Mouse (Mus musculus) liver, embryonic 13.5 days (tissue): ENCODE results near the gene Hist2h3c1. TPM values are rescaled to one million over a fixed set of nuclear protein-coding genes. Genes with fewer than 3 reads are reported as not detected.
"Not testable (repeated sequence)": the region's sequence is repeated elsewhere in the genome, so short reads cannot be mapped to it uniquely, and the experiment has no call there.

Experiments
- ATAC-seq: fragments of 200-750 bp; cut with Nextera tagmentation; 2 replicates; pipeline ENCODE4 v1.8.0; 2017; ENCODE audit warnings: low read depth, mild to moderate bottlenecking, moderate number of reproducible peaks, moderate library complexity
- DNase-seq: peaks from one replicate; pipeline ENCODE4 v3.0.0; 2022
- H3K27ac ChIP-seq: fragments of 300-500 bp; sonication (generic); 2 replicates; pipeline ENCODE4 v1.5.1; 2015; ENCODE audit warnings: moderate library complexity, mild to moderate bottlenecking, inconsistent platforms
- H3K27me3 ChIP-seq: fragments of 300-500 bp; sonication (generic); 2 replicates; pipeline ENCODE4 v1.6.1; 2015; ENCODE audit warnings: mild to moderate bottlenecking, inconsistent platforms
- H3K36me3 ChIP-seq: fragments of 300-500 bp; sonication (generic); 2 replicates; pipeline ENCODE4 v1.6.1; 2015; ENCODE audit warnings: mild to moderate bottlenecking, inconsistent platforms
- H3K4me1 ChIP-seq: fragments of 300-500 bp; sonication (generic); replicated peaks from 2 replicates; pipeline ENCODE4 v1.6.1; 2015; ENCODE audit warnings: inconsistent platforms
- H3K4me2 ChIP-seq: fragments of 300-500 bp; sonication (generic); 2 replicates; pipeline ENCODE4 v1.6.1; 2015; ENCODE audit warnings: inconsistent platforms, mild to moderate bottlenecking, moderate library complexity
- H3K4me3 ChIP-seq: fragments of 300-500 bp; sonication (generic); replicated peaks from 2 replicates; pipeline ENCODE4 v1.5.1; 2015; ENCODE audit warnings: mild to moderate bottlenecking, inconsistent platforms
- H3K9ac ChIP-seq: fragments of 300-500 bp; sonication (generic); 2 replicates; pipeline ENCODE4 v1.6.1; 2015; ENCODE audit warnings: mild to moderate bottlenecking, inconsistent platforms
- H3K9me3 ChIP-seq: fragments of 300-500 bp; sonication (generic); replicated peaks from 2 replicates; pipeline ENCODE4 v1.6.1; 2016; ENCODE audit warnings: inconsistent platforms
- WGBS: fragments of 180-500 bp; shearing (Covaris S2); methylation state at CpG from one replicate; pipeline ENCODE4 v1.1.7; 2015; ENCODE audit not compliant: insufficient replicate concordance; 5-methylcytosine and 5-hydroxymethylcytosine counted together
- polyA plus RNA-seq: library from polyadenylated mRNA; unstranded; fragments of >200 nt; fragmentation: Nextera tagmentation; extraction: Ambion mirVana; gene quantifications from 2 replicates; pipeline ENCODE4 v1.2.1, GENCODE M21; 2015

Hist2h3c1 gene
- polyA plus RNA-seq, 1 experiment from 2014 or later: 2.3 TPM

DNA sequence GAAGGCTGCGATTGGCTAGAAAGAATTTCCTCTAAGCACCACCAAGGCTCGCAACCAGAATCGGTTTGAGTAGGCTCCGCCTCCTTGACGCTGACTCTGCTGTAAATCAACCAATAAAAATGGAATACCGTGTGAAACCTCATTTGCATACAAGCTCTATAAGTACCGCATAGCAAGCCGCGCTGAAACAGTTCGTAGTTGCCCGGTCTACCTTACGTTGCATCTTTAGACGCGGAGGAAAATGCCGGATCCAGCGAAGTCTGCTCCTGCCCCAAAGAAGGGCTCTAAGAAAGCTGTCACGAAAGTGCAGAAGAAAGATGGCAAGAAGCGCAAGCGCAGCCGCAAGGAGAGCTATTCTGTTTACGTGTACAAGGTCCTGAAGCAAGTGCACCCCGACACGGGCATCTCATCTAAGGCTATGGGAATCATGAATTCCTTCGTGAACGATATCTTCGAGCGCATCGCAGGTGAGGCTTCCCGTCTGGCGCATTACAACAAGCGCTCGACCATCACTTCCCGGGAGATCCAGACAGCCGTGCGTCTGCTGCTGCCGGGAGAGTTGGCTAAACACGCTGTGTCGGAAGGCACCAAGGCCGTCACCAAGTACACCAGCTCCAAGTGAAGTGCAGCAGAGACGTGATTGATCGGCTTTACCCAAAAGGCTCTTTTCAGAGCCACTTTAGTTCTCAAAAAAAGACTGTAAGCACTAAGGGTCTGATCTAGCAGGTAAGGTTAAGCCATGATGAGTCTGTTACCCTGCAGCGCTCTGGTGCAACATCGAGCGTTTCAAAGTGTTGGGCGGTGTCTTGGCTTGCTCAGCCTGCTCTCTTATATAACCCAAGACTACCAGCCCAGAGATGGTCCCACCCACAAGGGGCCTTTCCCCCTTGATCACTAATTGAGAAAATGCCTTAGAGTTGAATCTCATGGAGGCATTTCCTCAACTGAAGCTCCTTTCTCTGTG lies 23.3 kb downstream of the Hist2h3c1 start, which contains the start of gene Hist2h2bb:
TSS of gene Hist2h2bb (plus strand) at position 242 of the 964 bp plus-strand sequence.
- Histone ChIP-seq H3K27ac (peak within 1 kb of the TSS; percentile 100), H3K9me3 (no peaks in the 10 kb centered on the region), H3K4me1 (peaks cover 45% of the 10 kb centered on the region), H3K9ac (peak within 1 kb of the TSS; percentile 92), H3K36me3 (no peaks in the 10 kb centered on the region), H3K4me2 (peak within 1 kb of the TSS; percentile 82), H3K4me3 (peak within 1 kb of the TSS; percentile 66), H3K27me3 (peaks cover 5% of the 10 kb centered on the region; the same call in 1 of the 2 replicates)
- peak; percentile 85 for ATAC-seq
- under 1% methylated on average over 45 of the region's 45 CpGs for WGBS
- peak; percentile 90 for DNase-seq

DNA sequence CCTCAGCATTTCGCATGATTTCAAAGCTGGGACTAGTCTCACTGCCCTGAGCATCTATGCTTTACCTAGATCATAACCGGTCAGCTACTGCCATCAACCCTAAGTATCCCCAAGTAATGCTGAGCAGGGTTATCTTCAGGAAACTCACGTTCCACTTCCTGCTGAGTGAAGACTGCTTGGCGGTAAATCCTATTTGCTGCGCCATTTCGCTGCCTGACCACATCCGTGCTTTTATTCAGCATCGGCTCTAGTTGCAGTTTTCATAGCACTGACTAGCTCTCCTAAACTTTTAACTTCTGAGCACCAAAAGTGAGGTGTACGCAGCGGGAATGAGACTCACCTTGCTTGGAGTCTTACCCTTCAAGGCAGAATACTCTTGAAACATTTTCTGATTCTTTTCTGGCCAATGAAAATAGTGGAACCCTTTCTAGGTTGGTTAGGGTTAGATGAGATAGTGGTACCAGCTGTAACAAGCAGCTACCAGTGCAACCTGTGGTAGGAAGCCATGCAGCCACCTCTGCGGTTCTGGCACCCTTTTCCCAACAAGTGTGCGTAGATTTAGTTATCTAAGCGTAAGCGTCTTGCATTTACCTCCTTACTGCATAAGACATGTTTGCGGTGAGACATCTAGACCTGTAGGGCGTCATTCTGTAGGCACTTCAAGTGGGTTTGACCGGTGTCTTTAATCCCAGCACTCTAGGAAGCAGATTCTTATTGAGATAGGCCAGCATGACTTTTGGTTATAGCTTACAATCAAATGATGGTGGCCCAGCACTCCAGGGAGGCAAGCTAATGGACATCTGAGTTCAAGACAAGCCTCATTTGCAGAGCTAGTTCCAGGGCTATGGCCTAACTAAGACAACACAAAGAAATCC lies 27.3 kb downstream of the Hist2h3c1 start:
- peaks cover 5% of the 10 kb centered on the region; the same call in 1 of the 2 replicates for H3K27me3 ChIP-seq
- H3K36me3 ChIP-seq: no peaks in the 10 kb centered on the region
- ATAC-seq: no peak
- no peak overlapping the region for H3K4me2 ChIP-seq
- peak; percentile 49 for DNase-seq
- no peak overlapping the region for H3K4me3 ChIP-seq
- H3K9me3 ChIP-seq: no peaks in the 10 kb centered on the region
- H3K9ac ChIP-seq: 0 out of 2 replicates have a peak overlapping the region, but pooled peaks have one; percentile 15
- 50% methylated on average over 17 of the region's 17 CpGs for WGBS
- H3K27ac ChIP-seq: 0 out of 2 replicates have a peak overlapping the region, but pooled peaks have one; percentile 21
- H3K4me1 ChIP-seq: peaks cover 31% of the 10 kb centered on the region

DNA sequence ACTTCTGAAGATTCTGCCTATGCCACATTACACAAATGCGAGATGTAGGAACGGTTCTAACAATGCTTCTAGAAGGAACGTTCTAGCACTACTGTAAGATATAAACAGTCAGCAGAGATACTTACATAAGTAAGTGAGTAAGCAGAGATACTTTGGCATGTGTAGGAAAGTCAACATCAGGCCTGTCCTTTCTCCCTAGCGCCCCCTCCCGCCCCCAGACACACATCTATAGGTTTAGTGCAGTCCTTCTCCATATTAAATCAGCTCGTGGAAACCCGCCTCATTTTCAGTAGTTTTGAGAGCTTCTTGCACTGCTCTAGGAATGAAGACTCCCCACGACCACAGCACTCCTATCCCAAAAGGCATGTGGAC lies 30.9 kb downstream of the Hist2h3c1 start:
- peak overlapping the region; percentile 97 for H3K4me2 ChIP-seq
- peak overlapping the region; percentile 70 for H3K4me3 ChIP-seq
- ATAC-seq (peak; percentile 69), DNase-seq (peak; percentile 66)
- no peaks in the 10 kb centered on the region for H3K9me3 ChIP-seq
- peak overlapping the region; percentile 86 for H3K27ac ChIP-seq
- H3K27me3 ChIP-seq: peaks cover 18% of the 10 kb centered on the region
- peak overlapping the region; percentile 84 for H3K9ac ChIP-seq
- H3K36me3 ChIP-seq: no peaks in the 10 kb centered on the region
- peaks cover 28% of the 10 kb centered on the region for H3K4me1 ChIP-seq
- WGBS: 11% methylated on average over 8 of the region's 8 CpGs

DNA sequence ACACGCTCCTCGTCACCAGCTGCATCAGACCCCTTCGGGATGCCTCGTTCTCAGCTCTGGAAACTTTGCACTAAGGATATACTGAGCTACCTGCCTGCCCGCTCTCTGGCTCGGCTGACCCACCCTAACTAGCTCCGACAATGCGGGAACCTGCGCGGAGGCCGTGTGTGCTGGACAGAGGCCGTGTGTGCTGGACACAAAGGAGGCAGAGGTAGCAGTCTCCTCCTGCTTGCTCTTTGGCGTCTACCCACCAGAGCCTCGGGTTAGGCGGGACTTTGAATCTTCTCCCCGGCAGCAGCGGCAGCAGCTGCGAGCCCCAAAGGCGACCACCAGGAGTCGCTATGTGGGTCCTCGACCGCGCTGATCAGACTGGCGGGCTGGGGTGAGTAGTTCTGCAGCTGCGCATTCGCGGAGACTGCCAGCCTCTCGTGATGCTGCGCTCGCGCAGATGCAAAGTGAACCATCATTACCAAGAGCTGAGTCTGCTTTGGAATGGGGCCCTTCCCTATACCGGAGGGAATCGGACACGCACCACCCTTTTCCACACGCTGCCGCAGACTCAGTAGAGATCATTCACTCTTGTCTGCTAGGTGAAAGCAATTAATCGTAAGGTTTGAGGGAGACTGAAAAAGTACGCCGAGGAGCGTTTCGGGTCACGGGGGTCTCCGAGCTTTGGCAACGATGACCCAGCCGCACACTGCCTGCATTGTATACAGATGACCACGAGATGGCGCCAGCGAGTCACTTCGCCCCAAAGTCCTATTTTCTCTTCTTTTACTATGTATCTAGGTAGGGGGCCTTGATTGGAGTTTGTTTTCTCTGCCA lies 31.5 kb downstream of the Hist2h3c1 start:
- Histone ChIP-seq H3K4me3 (peak overlapping the region; percentile 70), H3K9me3 (no peaks in the 10 kb centered on the region), H3K4me2 (peak overlapping the region; percentile 97), H3K27ac (peak overlapping the region; percentile 86), H3K36me3 (no peaks in the 10 kb centered on the region), H3K4me1 (peaks cover 28% of the 10 kb centered on the region), H3K27me3 (peaks cover 21% of the 10 kb centered on the region), H3K9ac (peak overlapping the region; percentile 84)
- ATAC-seq (peak; percentile 90), DNase-seq (peak; percentile 87)
- WGBS: under 1% methylated on average over 49 of the region's 49 CpGs

DNA sequence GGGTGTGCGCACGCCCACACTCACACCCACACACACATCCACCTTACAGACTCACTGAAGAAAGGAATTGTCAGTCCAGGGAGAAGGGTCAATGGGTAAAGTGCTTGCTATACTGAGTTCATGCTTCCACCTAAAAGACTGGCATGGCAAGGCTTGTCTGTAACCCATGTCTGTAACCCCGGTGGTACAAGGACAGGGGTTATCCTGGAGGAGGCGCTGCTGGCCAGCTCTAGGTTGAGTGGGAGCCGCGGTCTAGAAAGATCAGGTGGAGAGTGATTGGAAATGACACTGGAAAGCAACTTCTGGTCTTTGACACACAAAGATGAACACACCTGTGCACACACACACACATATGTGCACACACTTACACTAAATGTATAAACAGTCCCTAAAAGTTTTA lies 34.2 kb downstream of the Hist2h3c1 start:
- Histone ChIP-seq H3K27ac (no peak overlapping the region), H3K4me1 (peaks cover 26% of the 10 kb centered on the region), H3K9ac (no peak overlapping the region), H3K4me3 (no peak overlapping the region), H3K4me2 (no peak overlapping the region), H3K27me3 (peaks cover 37% of the 10 kb centered on the region), H3K9me3 (no peaks in the 10 kb centered on the region), H3K36me3 (no peaks in the 10 kb centered on the region)
- WGBS: 46% methylated on average over 6 of the region's 6 CpGs
- DNase-seq (no peak), ATAC-seq (no peak)

GRCm38 (mm10) chr3:96284457-96284856 lies 38.0 kb downstream of the Hist2h3c1 start:
- Histone ChIP-seq H3K4me2 (peak overlapping the region; percentile 28), H3K27me3 (peaks cover 39% of the 10 kb centered on the region), H3K9me3 (no peaks in the 10 kb centered on the region), H3K36me3 (no peaks in the 10 kb centered on the region), H3K4me1 (0 out of 2 replicates have a peak, but pooled peaks cover 6% of the 10 kb centered on the region), H3K4me3 (no peak overlapping the region), H3K9ac (no peak overlapping the region), H3K27ac (no peak overlapping the region)
- no peak for DNase-seq
- ATAC-seq: no peak
- WGBS: 19% methylated on average over 4 of the region's 4 CpGs

DNA sequence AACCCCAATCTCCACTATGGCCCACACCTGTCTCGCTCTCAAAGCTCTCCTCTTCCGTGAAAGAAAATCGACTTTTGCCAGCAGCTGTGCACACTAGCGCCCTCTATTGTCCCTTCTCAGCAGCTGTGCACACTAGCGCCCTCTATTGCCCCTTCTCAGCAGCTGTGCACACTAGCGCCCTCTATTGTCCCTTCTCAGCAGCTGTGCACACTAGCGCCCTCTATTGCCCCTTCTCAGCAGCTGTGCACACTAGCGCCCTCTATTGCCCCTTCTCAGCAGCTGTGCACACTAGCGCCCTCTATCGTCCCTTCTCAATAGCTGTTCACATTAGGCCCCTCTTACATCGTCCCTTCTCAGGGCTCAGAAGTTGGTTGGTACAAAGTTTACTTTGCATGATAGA lies 40.8 kb downstream of the Hist2h3c1 start:
- peaks cover 27% of the 10 kb centered on the region for H3K27me3 ChIP-seq
- not testable (repeated sequence) for H3K4me2 ChIP-seq, DNase-seq, H3K4me1 ChIP-seq, H3K27ac ChIP-seq, H3K36me3 ChIP-seq, H3K9me3 ChIP-seq, H3K4me3 ChIP-seq, ATAC-seq, H3K9ac ChIP-seq
- 80% methylated on average over 11 of the region's 11 CpGs for WGBS

GRCm38 (mm10) chr3:96289201-96289600 lies 42.7 kb downstream of the Hist2h3c1 start:
- Histone ChIP-seq H3K4me2 (no peak overlapping the region), H3K36me3 (no peaks in the 10 kb centered on the region), H3K27me3 (peaks cover 13% of the 10 kb centered on the region), H3K27ac (no peak overlapping the region), H3K9ac (no peak overlapping the region), H3K4me3 (no peak overlapping the region), H3K4me1 (0 out of 2 replicates have a peak, but pooled peaks cover under 1% of the 10 kb centered on the region), H3K9me3 (no peaks in the 10 kb centered on the region)
- DNase-seq (no peak), ATAC-seq (no peak)
- WGBS: 58% methylated on average over 3 of the region's 3 CpGs

DNA sequence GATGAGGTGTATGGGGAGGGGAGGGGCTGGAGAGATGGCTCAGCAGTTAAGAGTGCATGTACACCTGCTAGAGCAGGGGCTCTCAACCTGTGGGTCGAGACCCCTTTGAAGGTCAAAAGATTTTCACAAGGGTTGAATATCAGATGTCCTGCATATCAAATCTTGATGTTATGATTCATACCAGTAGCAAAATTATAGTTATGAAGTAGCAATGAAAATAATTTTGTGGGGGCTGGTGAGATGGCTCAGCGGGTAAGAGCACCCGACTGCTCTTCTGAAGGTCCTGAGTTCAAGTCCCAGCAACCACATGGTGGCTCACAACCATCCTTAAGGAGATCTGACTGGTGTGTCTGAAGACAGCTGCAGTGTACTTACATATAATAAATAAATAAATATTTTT lies 44.2 kb downstream of the Hist2h3c1 start:
- WGBS: 72% methylated on average over 3 of the region's 3 CpGs
- not testable (repeated sequence) for H3K4me1 ChIP-seq, H3K9ac ChIP-seq, H3K36me3 ChIP-seq, H3K4me3 ChIP-seq, H3K27me3 ChIP-seq, ATAC-seq, H3K27ac ChIP-seq, H3K4me2 ChIP-seq, H3K9me3 ChIP-seq, DNase-seq

- no peak overlapping the region for H3K4me2 ChIP-seq
- no peak for ATAC-seq
- H3K27ac ChIP-seq: no peak overlapping the region
- H3K4me3 ChIP-seq: no peak overlapping the region
- no peak overlapping the region for H3K9ac ChIP-seq
- no peaks in the 10 kb centered on the region for H3K9me3 ChIP-seq
- H3K27me3 ChIP-seq: no peaks in the 10 kb centered on the region
- no peak for DNase-seq
- no peaks in the 10 kb centered on the region for H3K36me3 ChIP-seq
- H3K4me1 ChIP-seq: no peaks in the 10 kb centered on the region
- WGBS: 57% methylated on average over 6 of the region's 6 CpGs
Observed at GRCm38 (mm10) chr3:96292641-96293040, 46.2 kb downstream of the Hist2h3c1 start.
